Mouse (Mus musculus) adrenal gland, adult 18-20 months (tissue): Measurements from ENCODE around the gene Chrna1. TPM values are rescaled to one million over a fixed set of nuclear protein-coding genes. Genes with fewer than 3 reads are reported as not detected.

Source experiments
- DNase-seq, 2 experiments: peaks; one replicate each; pipeline ENCODE4 v3.0.0; 2021 to 2022; ENCODE audit warnings: low spot score in 2 of 2
- long read RNA-seq, 2 experiments: library from polyadenylated mRNA; stranded (forward); transcript quantifications; one replicate each; pipeline ENCODE4 v2.0.0; 2021
- total RNA-seq, 2 experiments: library from RNA; stranded (reverse); gene quantifications; 1 replicate in 1 of 2; 2 replicates in 1 of 2; pipeline ENCODE4 v1.2.3; 2021

Chrna1 gene
- total RNA-seq, result not detected
- long read RNA-seq, experiment 1, result 0 reads
- long read RNA-seq, experiment 2, result 0 reads

GRCm38 (mm10) chr2:73580166-73580565 lies at the start of gene Chrna1:
Gene Chrna1 (minus strand): TSS chr2:73580338.
- DNase-seq, result no peak

DNA sequence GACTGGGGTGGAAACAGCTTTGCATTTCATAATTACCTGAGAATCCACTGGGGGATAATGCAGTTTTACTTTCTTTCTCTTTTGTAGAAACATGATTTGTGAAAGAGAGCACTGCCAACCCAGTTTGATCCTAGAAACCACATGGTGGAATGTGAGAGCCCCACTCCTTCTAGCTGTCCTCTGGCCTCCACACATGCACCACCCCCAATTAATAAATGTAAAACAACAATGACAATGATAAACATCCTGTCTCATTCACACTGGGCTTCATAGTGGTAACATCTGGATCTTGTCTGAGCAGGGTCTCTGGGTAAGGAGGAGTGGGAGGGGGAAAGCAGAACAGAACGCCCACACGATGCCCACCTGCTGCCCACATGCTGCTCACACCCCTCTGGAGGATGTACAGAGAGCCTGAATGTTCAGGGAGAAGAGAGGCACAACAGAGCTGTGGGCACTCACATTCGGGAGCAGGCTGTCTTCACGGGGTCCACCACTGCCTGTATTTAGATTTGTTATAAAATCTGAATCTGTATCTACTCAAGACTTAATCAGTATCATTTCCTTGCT lies 38.4 kb upstream of the Chrna1 start:
- DNase-seq, result no peak

DNA sequence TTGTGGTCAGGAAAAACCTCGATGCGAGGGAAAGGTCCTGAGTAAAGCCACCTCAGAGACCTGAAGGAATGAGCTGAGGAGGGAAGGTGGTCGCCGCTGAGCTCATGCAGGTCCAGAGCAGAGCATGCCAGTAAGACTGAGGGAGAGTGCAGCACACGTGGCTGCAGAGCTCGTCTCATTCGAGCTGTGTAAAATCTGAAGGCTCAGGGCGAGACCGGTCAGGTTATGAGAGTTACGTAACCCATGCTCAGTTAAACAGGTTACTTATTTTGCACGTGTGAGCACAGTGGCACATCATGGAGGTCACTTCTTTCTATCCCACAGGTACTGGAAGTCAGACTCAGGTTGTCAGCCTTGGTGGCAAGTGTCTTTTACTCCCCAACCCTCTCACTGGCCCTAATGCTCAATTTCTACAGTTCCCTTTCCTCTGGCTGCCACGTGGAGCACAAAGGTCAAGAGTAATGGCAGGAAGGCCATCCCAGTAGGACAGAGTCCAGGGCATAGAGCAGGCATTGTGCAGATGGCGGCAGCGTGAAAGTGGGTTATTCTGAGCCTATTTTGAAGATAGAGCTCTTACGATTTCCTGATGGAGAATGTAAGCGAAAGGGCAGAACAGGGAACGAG lies 36.4 kb upstream of the Chrna1 start:
- DNase-seq, result no peak

DNA sequence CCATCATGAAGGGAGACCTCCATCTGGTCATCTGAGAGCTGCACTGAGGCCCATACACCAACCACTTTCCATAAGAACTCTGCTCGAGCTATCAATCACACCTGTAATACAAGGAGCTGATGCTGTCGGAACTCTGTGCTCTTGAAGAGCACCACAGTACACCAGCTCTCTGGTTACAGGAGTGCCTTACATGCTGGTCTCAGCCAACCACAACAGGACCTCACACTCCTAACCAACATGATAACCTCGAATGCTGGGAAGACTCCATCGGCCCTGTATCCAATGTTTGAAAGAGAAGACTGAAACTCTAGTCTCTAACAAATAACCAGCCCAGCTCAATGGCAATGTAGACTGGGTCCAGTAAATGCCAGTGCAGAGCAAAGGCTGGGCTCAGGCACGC lies 35.3 kb upstream of the Chrna1 start:
- no peak for DNase-seq

DNA sequence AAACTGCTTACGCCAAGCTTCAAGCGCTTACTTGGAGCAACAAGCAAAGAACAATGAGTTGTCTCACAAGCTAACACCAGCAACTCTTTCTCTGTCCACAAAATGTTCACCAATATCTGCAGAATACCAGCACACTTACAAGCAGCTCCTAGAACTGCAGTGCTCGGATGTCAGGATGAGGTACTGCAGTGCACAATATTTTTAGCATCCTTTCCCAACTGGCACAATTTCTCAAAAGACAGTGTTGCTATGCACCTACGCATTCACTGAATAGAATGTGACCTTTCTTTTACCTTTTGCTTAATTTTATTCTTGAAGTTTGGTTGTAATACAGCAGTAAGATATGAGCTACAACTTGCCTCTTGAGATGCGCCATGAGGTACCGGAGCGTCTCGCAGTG lies 34.2 kb upstream of the Chrna1 start:
- no peak for DNase-seq

GRCm38 (mm10) chr2:73612941-73613340 lies 32.8 kb upstream of the Chrna1 start:
- no peak for DNase-seq

GRCm38 (mm10) chr2:73612367-73612914 lies 32.3 kb upstream of the Chrna1 start:
- DNase-seq, result no peak

DNA sequence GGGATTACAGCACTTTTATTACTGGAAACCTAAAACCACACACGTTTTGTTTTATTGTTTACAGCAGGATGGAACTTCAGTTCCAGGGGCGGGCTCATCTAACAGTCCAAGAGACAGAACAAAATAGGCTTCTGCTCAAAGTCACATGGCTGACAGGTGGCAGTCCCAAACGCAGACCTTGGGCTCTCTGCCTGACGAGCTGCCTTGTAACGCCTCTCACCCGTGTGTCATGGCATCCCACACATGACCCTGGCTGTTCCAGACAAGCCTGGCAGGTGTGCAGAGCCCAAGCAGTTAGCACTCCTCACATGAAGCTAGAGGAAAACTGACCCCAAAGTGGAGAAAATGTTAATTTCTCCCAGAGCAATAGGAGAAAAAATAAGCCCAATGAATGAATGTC lies 31.7 kb upstream of the Chrna1 start:
- no peak for DNase-seq

- DNase-seq, result no peak
Observed at GRCm38 (mm10) chr2:73609724-73610210, 29.6 kb upstream of the Chrna1 start.

GRCm38 (mm10) chr2:73609067-73609723 lies 29.1 kb upstream of the Chrna1 start:
- DNase-seq, result no peak

GRCm38 (mm10) chr2:73608391-73608790 lies 28.3 kb upstream of the Chrna1 start:
- no peak for DNase-seq

GRCm38 (mm10) chr2:73607609-73608008 lies 27.5 kb upstream of the Chrna1 start:
- DNase-seq, result no peak

GRCm38 (mm10) chr2:73607146-73607545 lies 27.0 kb upstream of the Chrna1 start:
- DNase-seq, result no peak

GRCm38 (mm10) chr2:73606616-73607015 lies 26.5 kb upstream of the Chrna1 start:
- no peak for DNase-seq

- DNase-seq, result no peak
Observed at GRCm38 (mm10) chr2:73605077-73605476, 24.9 kb upstream of the Chrna1 start.

- no peak for DNase-seq
Observed at GRCm38 (mm10) chr2:73604579-73604978, 24.4 kb upstream of the Chrna1 start.

GRCm38 (mm10) chr2:73600650-73601049 lies 20.5 kb upstream of the Chrna1 start:
- DNase-seq, result no peak

DNA sequence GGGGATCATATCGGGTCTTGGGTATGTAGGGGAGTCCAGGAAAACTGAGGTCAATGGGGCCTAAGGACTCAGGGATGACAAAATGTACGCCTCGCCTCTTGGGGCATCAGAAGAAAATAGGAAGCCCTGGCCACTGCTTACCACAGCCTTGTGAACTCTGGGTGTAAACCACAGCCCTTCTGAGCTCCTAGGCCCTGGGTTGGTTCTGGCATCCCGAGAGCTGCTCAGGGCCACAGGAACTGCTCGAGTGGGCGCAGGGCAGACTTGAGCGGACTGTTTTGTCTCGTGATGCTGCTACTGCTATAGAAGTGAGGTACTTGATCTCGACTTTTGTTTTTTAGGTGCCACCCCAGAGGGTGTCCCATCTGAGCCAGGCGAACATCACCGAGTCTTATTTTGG lies 17.6 kb upstream of the Chrna1 start:
- DNase-seq, result no peak

DNA sequence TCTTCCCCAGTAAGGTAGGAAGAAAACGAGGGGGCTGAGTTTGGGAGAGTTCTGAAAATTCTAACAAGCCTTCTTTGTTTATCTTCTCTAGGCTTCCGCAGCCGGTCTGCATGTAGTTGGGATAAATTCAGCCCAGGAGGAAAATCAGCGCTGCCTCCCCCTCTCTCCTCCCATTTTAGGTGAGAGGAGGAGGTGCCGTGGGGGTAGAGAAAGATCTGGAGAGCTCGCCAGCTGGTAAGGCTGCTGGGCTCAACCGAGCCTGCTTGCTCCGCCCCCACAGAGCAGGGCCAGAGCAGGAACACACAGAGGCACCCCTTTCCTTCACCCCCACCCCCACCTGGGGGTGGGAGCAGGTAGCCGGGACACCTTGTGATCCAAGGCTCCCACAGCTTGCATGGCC lies 16.6 kb upstream of the Chrna1 start:
- no peak for DNase-seq

GRCm38 (mm10) chr2:73596326-73596725 lies 16.2 kb upstream of the Chrna1 start:
- DNase-seq, result no peak

DNA sequence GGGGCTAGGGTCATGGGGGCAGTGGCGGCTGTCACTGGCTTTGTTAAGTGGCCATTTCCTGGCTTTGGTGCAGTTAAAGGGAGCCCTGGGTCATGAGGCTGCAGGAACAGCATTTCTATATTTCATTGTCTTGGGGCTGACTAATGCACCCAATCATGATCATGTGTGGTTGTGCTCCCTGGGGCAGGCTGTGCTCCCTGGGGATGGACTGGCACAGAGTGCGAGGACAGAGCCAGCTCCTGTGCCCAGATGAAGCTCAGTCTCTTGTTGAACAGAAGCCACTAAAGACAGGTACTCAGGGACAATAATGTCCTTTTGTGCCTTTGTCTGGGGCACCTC lies 12.9 kb upstream of the Chrna1 start:
- no peak for DNase-seq
